Mouse (Mus musculus) liver, adult 2 months (tissue): ENCODE measurements around the gene Ccdc71. TPM values are rescaled to one million over a fixed set of nuclear protein-coding genes. Genes with fewer than 3 reads are reported as not detected.

ENCODE experiments used
- DNase-seq: peaks from one replicate; pipeline ENCODE4 v3.0.0-alpha.2; 2011; ENCODE audit warnings: low read depth, low spot score; ENCODE audit errors: extremely low read depth
- H3K27ac ChIP-seq: fragments of 200-500 bp; replicated peaks from 2 replicates; pipeline ENCODE4 v1.5.1; 2012; ENCODE audit warnings: low read depth, mild to moderate bottlenecking, control low read depth, inconsistent platforms, low read length; ENCODE audit not compliant: insufficient read depth
- H3K27me3 ChIP-seq: fragments of 200-500 bp; 2 replicates; pipeline ENCODE4 v1.6.1; 2012; ENCODE audit warnings: mild to moderate bottlenecking, moderate library complexity, low read length, inconsistent platforms; ENCODE audit not compliant: control insufficient read depth, insufficient read depth
- H3K36me3 ChIP-seq: fragments of 200-500 bp; 2 replicates; pipeline ENCODE4 v1.6.1; 2012; ENCODE audit warnings: low read length, inconsistent platforms; ENCODE audit not compliant: control insufficient read depth, insufficient read depth
- H3K4me1 ChIP-seq: fragments of 200-500 bp; 2 replicates; pipeline ENCODE4 v1.6.1; 2011; ENCODE audit warnings: low read length; ENCODE audit not compliant: control insufficient read depth, insufficient read depth
- H3K4me3 ChIP-seq: fragments of 200-500 bp; 2 replicates; pipeline ENCODE4 v1.5.1; 2011; ENCODE audit warnings: low read depth, mild to moderate bottlenecking, control low read depth, low read length, moderate library complexity; ENCODE audit not compliant: insufficient read depth
- H3K79me2 ChIP-seq: fragments of 200-500 bp; 2 replicates; pipeline ENCODE4 v1.6.1; 2012; ENCODE audit warnings: inconsistent platforms, mild to moderate bottlenecking, low read length, moderate library complexity; ENCODE audit not compliant: control insufficient read depth, insufficient read depth
- H3K9ac ChIP-seq: fragments of 200-500 bp; 2 replicates; pipeline ENCODE4 v1.6.1; 2012; ENCODE audit warnings: low read depth, mild to moderate bottlenecking, control low read depth, inconsistent platforms, low read length
- CTCF ChIP-seq: fragments of 200-500 bp; IDR thresholded peaks from 2 replicates; pipeline ENCODE4 v1.5.1; 2011; ENCODE audit warnings: low read depth, low read length, control low read depth
- POLR2A ChIP-seq: fragments of 200-500 bp; IDR thresholded peaks from 2 replicates; pipeline ENCODE4 v1.6.1; 2011; ENCODE audit warnings: low read length, control low read depth; ENCODE audit not compliant: insufficient read depth; ENCODE audit errors: extremely low read depth
- WGBS: fragments of 180-500 bp; shearing (Covaris S2); methylation state at CpG from one replicate; pipeline ENCODE4 v1.1.7; 2018; 5-methylcytosine and 5-hydroxymethylcytosine counted together
- polyA plus RNA-seq: library from polyadenylated mRNA; depleted of rRNA; stranded (reverse); fragments of >200 nt; gene quantifications from 2 replicates; pipeline ENCODE4 v1.2.3, GENCODE M21; 2012
- total RNA-seq: library from RNA; depleted of rRNA; stranded (reverse); fragments of >200 nt; gene quantifications from 2 replicates; pipeline ENCODE4 v1.2.3, GENCODE M21; 2014

Gene Ccdc71
- total and polyA plus RNA-seq, 2 experiments: 5.6 to 13.2 TPM

DNA sequence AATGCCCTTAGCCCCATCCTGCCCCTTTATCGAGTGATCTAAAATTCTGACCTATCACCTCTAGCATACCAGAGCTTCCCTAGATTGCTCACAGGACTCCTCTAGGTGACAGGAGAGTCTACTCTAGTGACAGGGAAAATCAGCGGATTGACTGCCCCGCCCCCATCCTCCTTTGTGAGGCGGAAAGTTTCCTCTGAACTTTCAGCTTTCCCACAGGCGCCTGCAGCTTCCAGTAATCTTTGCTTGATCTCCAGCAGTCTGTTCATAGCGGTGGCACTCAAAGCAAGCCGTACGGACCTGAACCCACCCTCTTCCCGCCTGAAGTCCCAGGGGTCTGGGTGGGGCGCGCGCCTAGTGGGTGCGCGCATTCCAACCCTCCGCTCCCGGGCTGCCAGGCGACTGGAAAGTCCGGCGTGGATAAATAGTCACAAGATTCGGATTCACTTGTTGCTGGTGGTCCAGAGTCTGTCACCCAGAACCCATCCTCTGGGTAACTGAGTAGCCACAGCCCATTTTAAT lies 18.4 kb downstream of the Ccdc71 start:
- Histone ChIP-seq H3K27ac (no peak overlapping the region), H3K79me2 (no peaks in the 10 kb centered on the region), H3K9ac (peak overlapping the region; percentile 56), H3K27me3 (no peaks in the 10 kb centered on the region), H3K4me3 (peak overlapping the region; percentile 68), H3K36me3 (no peaks in the 10 kb centered on the region), H3K4me1 (no peaks in the 10 kb centered on the region)
- no peak for DNase-seq
- 2% methylated on average over 20 of the region's 20 CpGs for WGBS
- no peak for TF ChIP-seq POLR2A
- no peak for TF ChIP-seq CTCF

DNA sequence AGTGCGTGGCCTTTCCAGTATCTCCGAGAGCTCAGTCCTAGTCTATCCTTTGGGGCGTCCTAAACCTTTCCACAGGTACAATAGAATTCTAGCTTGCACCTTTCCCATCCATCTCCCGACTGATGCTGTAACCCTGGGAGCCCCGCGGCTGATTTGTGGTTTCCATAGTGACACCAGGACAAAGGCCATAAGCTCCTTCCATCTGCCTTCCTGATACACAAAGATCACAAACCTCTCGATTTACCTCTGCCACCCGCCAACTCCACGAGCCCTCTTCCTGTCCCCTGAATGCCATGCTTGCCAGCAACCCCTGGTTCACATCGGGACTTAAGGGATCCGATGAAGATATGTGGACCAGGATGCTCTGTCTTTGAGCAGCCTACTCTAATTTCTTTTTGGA lies 18.9 kb downstream of the Ccdc71 start:
- Histone ChIP-seq H3K79me2 (no peaks in the 10 kb centered on the region), H3K36me3 (no peaks in the 10 kb centered on the region), H3K27me3 (no peaks in the 10 kb centered on the region), H3K9ac (no peak overlapping the region), H3K4me1 (no peaks in the 10 kb centered on the region), H3K27ac (no peak overlapping the region), H3K4me3 (no peak overlapping the region)
- no peak for TF ChIP-seq CTCF
- TF ChIP-seq POLR2A: no peak
- no peak for DNase-seq
- 36% methylated on average over 11 of the region's 11 CpGs for WGBS

DNA sequence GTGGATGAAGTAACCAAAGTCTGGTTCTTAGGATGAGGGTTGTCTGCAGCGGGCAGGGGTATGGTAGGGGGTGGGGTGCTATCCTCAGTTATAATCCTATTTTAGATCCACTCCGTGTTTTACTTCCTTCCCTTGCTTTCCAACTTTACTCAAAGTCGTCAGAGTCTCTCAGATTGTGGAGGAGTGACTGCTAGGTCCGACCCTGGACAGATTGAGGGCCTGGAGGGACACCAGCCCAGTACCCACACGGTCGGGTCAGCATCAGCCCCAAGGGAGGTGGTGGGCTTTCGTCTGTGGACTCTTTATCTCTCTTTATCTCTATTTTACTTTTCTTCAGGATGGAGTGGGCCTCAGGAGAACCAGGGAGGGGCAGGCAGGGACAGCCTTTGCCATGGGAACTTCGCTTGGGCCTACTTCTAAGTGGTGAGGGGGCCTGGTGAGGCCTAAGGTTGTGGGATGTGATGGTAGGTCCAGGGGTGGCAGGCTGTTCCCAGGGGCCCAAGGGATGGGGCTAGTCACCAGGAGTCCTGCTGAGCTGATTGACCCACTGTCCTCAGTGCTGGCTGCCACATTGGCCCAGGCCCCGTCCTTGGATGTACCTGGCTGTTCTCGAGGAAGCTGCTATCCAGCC lies 19.5 kb downstream of the Ccdc71 start, which contains the start of gene Lamb2:
Gene Lamb2, plus strand, starts transcription at position 16 of the 631 bp plus-strand sequence.
- TF ChIP-seq CTCF: no peak
- no peak for TF ChIP-seq POLR2A
- no peak within 1 kb of the TSS for H3K27ac ChIP-seq
- H3K27me3 ChIP-seq: no peaks in the 10 kb centered on the region
- peak within 1 kb of the TSS; percentile 56 for H3K9ac ChIP-seq
- no peaks in the 10 kb centered on the region for H3K79me2 ChIP-seq
- H3K36me3 ChIP-seq: no peaks in the 10 kb centered on the region
- peak; percentile 20 for DNase-seq
- 35% methylated on average over 10 of the region's 10 CpGs for WGBS
- no peaks in the 10 kb centered on the region for H3K4me1 ChIP-seq
- H3K4me3 ChIP-seq: peak within 1 kb of the TSS; percentile 68

DNA sequence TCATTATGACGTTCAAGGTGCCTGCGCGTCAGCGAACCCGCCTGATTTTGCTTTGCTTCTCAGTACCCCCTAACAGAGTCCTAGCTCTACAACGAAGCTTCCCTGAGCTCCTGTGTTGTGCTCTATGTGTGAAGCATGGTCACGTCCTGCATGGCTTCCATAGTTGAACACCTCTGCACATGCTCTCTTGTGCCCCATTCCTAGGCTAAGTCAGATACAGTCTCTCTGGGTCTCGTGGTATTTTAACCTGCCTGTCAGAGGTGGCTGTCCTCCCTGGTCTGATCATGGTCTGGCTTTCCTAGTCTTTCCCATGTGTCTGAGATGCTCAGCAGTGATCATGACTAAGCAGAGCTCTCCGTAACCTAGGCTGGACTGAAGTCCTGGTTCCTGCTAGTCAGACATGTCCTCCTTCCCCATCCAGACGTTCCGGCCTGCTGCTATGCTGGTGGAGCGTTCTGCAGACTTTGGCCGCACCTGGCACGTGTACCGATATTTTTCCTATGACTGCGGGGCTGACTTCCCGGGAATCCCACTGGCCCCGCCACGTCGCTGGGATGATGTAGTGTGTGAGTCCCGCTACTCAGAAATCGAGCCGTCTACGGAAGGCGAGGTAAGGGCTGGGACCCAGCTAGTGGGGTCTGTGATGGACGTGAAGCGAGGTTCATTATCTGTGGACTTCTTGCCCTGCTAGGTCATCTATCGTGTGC lies 20.6 kb downstream of the Ccdc71 start:
- no peaks in the 10 kb centered on the region for H3K27me3 ChIP-seq
- H3K9ac ChIP-seq: no peak overlapping the region
- H3K4me1 ChIP-seq: no peaks in the 10 kb centered on the region
- WGBS: 94% methylated on average over 28 of the region's 28 CpGs
- H3K4me3 ChIP-seq: no peak overlapping the region
- no peaks in the 10 kb centered on the region for H3K36me3 ChIP-seq
- TF ChIP-seq POLR2A (no peak), CTCF (no peak)
- H3K79me2 ChIP-seq: no peaks in the 10 kb centered on the region
- no peak for DNase-seq
- no peak overlapping the region for H3K27ac ChIP-seq

DNA sequence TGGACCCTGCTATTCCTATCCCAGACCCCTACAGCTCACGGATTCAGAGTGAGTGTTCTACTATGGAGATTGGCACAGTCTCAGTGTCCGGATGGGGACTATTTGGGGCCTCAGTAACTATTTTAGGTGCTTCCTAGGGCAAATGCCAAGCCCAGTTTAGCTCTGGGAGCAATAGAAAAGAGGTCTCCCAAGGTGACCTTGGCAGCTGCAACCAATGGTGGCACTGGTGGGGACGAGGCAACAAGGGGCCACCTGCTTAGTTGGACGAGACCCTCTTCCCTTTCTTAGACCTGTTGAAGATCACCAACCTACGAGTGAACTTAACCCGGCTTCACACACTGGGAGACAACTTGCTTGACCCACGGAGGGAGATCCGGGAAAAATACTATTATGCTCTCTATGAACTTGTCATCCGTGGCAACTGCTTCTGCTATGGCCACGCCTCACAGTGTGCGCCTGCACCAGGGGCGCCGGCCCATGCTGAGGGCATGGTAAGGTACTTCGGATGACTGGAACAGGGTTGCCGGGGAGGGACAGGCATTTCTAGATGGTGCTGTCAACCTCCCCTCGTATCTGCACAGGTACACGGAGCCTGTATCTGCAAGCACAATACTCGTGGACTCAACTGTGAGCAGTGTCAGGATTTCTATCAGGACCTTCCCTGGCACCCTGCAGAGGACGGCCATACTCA lies 21.3 kb downstream of the Ccdc71 start:
- TF ChIP-seq POLR2A (no peak), CTCF (no peak)
- no peaks in the 10 kb centered on the region for H3K4me1 ChIP-seq
- WGBS: 94% methylated on average over 19 of the region's 19 CpGs
- H3K36me3 ChIP-seq: no peaks in the 10 kb centered on the region
- H3K27ac ChIP-seq: no peak overlapping the region
- no peak overlapping the region for H3K9ac ChIP-seq
- no peaks in the 10 kb centered on the region for H3K27me3 ChIP-seq
- no peaks in the 10 kb centered on the region for H3K79me2 ChIP-seq
- no peak for DNase-seq
- H3K4me3 ChIP-seq: no peak overlapping the region
